Mouse (Mus musculus): ENCODE data around the gene Lrp3. TPM values are rescaled to one million over a fixed set of nuclear protein-coding genes. Genes with fewer than 3 reads are reported as not detected.

The Lrp3 gene
- polyA plus RNA-seq, 1 experiment from 2014 or later, result 1.6 TPM

GRCm38 (mm10) chr7:35176412-35177381 is 38.6 kb downstream of the Lrp3 start:
- no peaks in the 10 kb centered on the region for H3K4me1 ChIP-seq (replicated peaks; ENCODE audit: control insufficient read depth, insufficient read depth, low read length)
- H3K4me3 ChIP-seq (ENCODE audit: low read depth, low read length), result no peak overlapping the region
- no peak overlapping the region for H3K4me2 ChIP-seq (replicated peaks; ENCODE audit: low read depth)
- ATAC-seq, result no peak
- TF ChIP-seq CTCF (IDR thresholded peaks at IDR 0.05; ENCODE audit: low read depth), result peak; percentile 77
- H3K9me3 ChIP-seq (ENCODE audit: control insufficient read depth), result no peaks in the 10 kb centered on the region
- 51% methylated on average over 18 of the region's 18 CpGs for WGBS
- H3K27me3 ChIP-seq (replicated peaks; ENCODE audit: control insufficient read depth, insufficient read depth, low read length), result no peaks in the 10 kb centered on the region
- no peak overlapping the region for H3K9ac ChIP-seq (ENCODE audit: low read depth, low read length)
- H3K36me3 ChIP-seq (ENCODE audit: control insufficient read depth, insufficient read depth), result no peaks in the 10 kb centered on the region
- H3K27ac ChIP-seq (ENCODE audit: low read depth, low read length), result no peak overlapping the region

DNA sequence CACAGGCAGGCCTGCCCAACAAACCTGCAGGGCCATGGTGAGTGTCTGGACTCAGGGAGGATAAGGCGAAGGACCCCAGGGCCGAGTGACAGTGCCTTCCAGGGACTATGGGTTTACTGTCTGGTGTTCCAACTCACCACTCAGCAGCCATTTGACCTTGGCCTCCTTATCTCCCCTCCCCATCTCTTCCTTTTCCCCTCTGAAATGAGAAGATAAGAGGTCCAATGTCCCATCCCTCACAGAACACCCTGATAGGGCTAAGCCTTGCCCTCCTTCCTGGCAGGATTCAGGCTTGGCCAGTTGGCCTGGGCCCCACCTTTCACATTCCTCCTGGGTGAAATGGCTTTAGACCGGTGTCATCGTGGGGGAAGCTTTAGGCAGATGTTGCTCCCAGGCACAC is 39.8 kb downstream of the Lrp3 start:
- no peaks in the 10 kb centered on the region for H3K9me3 ChIP-seq (ENCODE audit: control insufficient read depth)
- no peak overlapping the region for H3K27ac ChIP-seq (ENCODE audit: low read depth, low read length)
- no peak for ATAC-seq
- no peak overlapping the region for H3K4me2 ChIP-seq (replicated peaks; ENCODE audit: low read depth)
- no peak overlapping the region for H3K9ac ChIP-seq (ENCODE audit: low read depth, low read length)
- H3K4me1 ChIP-seq (replicated peaks; ENCODE audit: control insufficient read depth, insufficient read depth, low read length), result no peaks in the 10 kb centered on the region
- H3K36me3 ChIP-seq (ENCODE audit: control insufficient read depth, insufficient read depth), result no peaks in the 10 kb centered on the region
- TF ChIP-seq CTCF (IDR thresholded peaks at IDR 0.05; ENCODE audit: low read depth), result no peak
- 74% methylated on average over 4 of the region's 4 CpGs for WGBS
- H3K4me3 ChIP-seq (ENCODE audit: low read depth, low read length), result no peak overlapping the region
- no peaks in the 10 kb centered on the region for H3K27me3 ChIP-seq (replicated peaks; ENCODE audit: control insufficient read depth, insufficient read depth, low read length)

DNA sequence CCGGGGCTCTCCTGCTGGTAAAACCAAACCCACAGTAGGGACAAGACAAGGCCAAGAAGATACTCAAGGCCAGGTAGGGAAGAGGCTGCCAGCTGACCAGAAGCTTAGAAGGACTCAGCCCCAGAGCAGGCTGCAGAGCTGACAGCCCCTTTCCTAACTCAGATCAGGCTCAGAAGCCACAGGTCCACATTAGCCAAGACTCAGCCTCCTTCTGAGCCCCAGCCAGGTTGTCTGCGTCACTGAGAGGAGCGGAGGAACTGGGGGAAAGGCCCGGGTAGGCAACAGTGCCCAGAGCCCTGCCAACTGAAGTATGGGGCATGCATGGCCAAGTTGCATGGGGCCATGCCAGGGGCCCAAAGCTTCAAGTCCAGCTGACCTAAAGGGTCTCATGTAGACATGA is 42.8 kb downstream of the Lrp3 start:
- H3K27me3 ChIP-seq (replicated peaks; ENCODE audit: control insufficient read depth, insufficient read depth, low read length), result no peaks in the 10 kb centered on the region
- no peak overlapping the region for H3K4me2 ChIP-seq (replicated peaks; ENCODE audit: low read depth)
- 76% methylated on average over 4 of the region's 4 CpGs for WGBS
- no peak overlapping the region for H3K9ac ChIP-seq (ENCODE audit: low read depth, low read length)
- no peaks in the 10 kb centered on the region for H3K9me3 ChIP-seq (ENCODE audit: control insufficient read depth)
- no peak overlapping the region for H3K27ac ChIP-seq (ENCODE audit: low read depth, low read length)
- no peak overlapping the region for H3K4me3 ChIP-seq (ENCODE audit: low read depth, low read length)
- TF ChIP-seq CTCF (IDR thresholded peaks at IDR 0.05; ENCODE audit: low read depth), result no peak
- no peak for ATAC-seq
- 0 out of 2 replicates have a peak, but pooled peaks cover 3% of the 10 kb centered on the region for H3K4me1 ChIP-seq (replicated peaks; ENCODE audit: control insufficient read depth, insufficient read depth, low read length)
- H3K36me3 ChIP-seq (ENCODE audit: control insufficient read depth, insufficient read depth), result no peaks in the 10 kb centered on the region

- peak overlapping the region; percentile 25; the same call in 1 of the 2 replicates for H3K4me2 ChIP-seq (replicated peaks; ENCODE audit: low read depth)
- WGBS, result 2% methylated on average over 16 of the region's 16 CpGs
- ATAC-seq, result peak; percentile 62
Measured at GRCm38 (mm10) chr7:35171867-35172382, 43.4 kb downstream of the Lrp3 start.

GRCm38 (mm10) chr7:35169341-35169740 is 46.0 kb downstream of the Lrp3 start:
- 0 out of 2 replicates have a peak, but pooled peaks cover 3% of the 10 kb centered on the region for H3K4me1 ChIP-seq (replicated peaks; ENCODE audit: control insufficient read depth, insufficient read depth, low read length)
- H3K36me3 ChIP-seq (ENCODE audit: control insufficient read depth, insufficient read depth), result no peaks in the 10 kb centered on the region
- H3K9ac ChIP-seq (ENCODE audit: low read depth, low read length), result no peak overlapping the region
- no peaks in the 10 kb centered on the region for H3K27me3 ChIP-seq (replicated peaks; ENCODE audit: control insufficient read depth, insufficient read depth, low read length)
- no peaks in the 10 kb centered on the region for H3K9me3 ChIP-seq (ENCODE audit: control insufficient read depth)
- no peak overlapping the region for H3K4me2 ChIP-seq (replicated peaks; ENCODE audit: low read depth)
- TF ChIP-seq CTCF (IDR thresholded peaks at IDR 0.05; ENCODE audit: low read depth), result peak; percentile 95
- no peak overlapping the region for H3K4me3 ChIP-seq (ENCODE audit: low read depth, low read length)
- WGBS, result 16% methylated on average over 6 of the region's 6 CpGs
- H3K27ac ChIP-seq (ENCODE audit: low read depth, low read length), result no peak overlapping the region
- ATAC-seq, result peak; percentile 56; the same call in 1 of the 2 replicates

More at GRCm38 (mm10) chr7:35171867-35172382, 43.4 kb downstream of the Lrp3 start:
- Histone ChIP-seq H3K4me1 (replicated peaks; ENCODE audit: control insufficient read depth, insufficient read depth, low read length) (0 out of 2 replicates have a peak, but pooled peaks cover 3% of the 10 kb centered on the region), H3K27ac (ENCODE audit: low read depth, low read length) (no peak overlapping the region), H3K9ac (ENCODE audit: low read depth, low read length) (no peak overlapping the region), H3K4me3 (ENCODE audit: low read depth, low read length) (no peak overlapping the region), H3K27me3 (replicated peaks; ENCODE audit: control insufficient read depth, insufficient read depth, low read length) (no peaks in the 10 kb centered on the region), H3K9me3 (ENCODE audit: control insufficient read depth) (no peaks in the 10 kb centered on the region), H3K36me3 (ENCODE audit: control insufficient read depth, insufficient read depth) (no peaks in the 10 kb centered on the region)
- peak; percentile 86 for TF ChIP-seq CTCF (IDR thresholded peaks at IDR 0.05; ENCODE audit: low read depth)

GRCm38 (mm10) chr7:35167925-35168324 is 47.4 kb downstream of the Lrp3 start:
- no peak for TF ChIP-seq CTCF (IDR thresholded peaks at IDR 0.05; ENCODE audit: low read depth)
- Histone ChIP-seq H3K9me3 (ENCODE audit: control insufficient read depth) (no peaks in the 10 kb centered on the region), H3K9ac (ENCODE audit: low read depth, low read length) (no peak overlapping the region), H3K4me1 (replicated peaks; ENCODE audit: control insufficient read depth, insufficient read depth, low read length) (0 out of 2 replicates have a peak, but pooled peaks cover 3% of the 10 kb centered on the region), H3K4me2 (replicated peaks; ENCODE audit: low read depth) (no peak overlapping the region), H3K27ac (ENCODE audit: low read depth, low read length) (no peak overlapping the region), H3K36me3 (ENCODE audit: control insufficient read depth, insufficient read depth) (no peaks in the 10 kb centered on the region), H3K4me3 (ENCODE audit: low read depth, low read length) (no peak overlapping the region), H3K27me3 (replicated peaks; ENCODE audit: control insufficient read depth, insufficient read depth, low read length) (no peaks in the 10 kb centered on the region)
- WGBS, result 74% methylated on average over 2 of the region's 2 CpGs
- no peak for ATAC-seq

All from intestine, postnatal 0 days (tissue).